Mouse (Mus musculus): ENCODE results near the gene Cyp1a1. TPM values are rescaled to one million over a fixed set of nuclear protein-coding genes. Genes with fewer than 3 reads are reported as not detected.

Gene Cyp1a1
- total and polyA plus RNA-seq, 3 experiments, result not detected

- no peak for TF ChIP-seq TAL1 (conservative IDR thresholded peaks at IDR 0.05; ENCODE audit: low read depth, low read length)
- Histone ChIP-seq H3K4me1 (ENCODE audit: insufficient read depth, low read depth, low read length) (no peaks in the 10 kb centered on the region; the same call in 1 of the 2 replicates), H3K27me3 (ENCODE audit: insufficient read depth, low read length) (no peaks in the 10 kb centered on the region), H3K9me3 (replicated peaks) (no peaks in the 10 kb centered on the region), H3K36me3 (replicated peaks) (peaks cover 92% of the 10 kb centered on the region), H3K4me3 (ENCODE audit: low read depth, low read length) (no peak overlapping the region)
- ATAC-seq (ENCODE audit: extremely low read depth, insufficient number of reproducible peaks, low FRiP score, poor library complexity, severe bottlenecking) (no peak), DNase-seq (ENCODE audit: low spot score) (no peak)
Observed at GRCm38 (mm10) chr9:57720736-57721135, 33.0 kb downstream of the Cyp1a1 start.

GRCm38 (mm10) chr9:57722371-57722770, 34.6 kb downstream of the Cyp1a1 start:
- Histone ChIP-seq H3K27me3 (ENCODE audit: insufficient read depth, low read length) (no peaks in the 10 kb centered on the region), H3K4me1 (ENCODE audit: insufficient read depth, low read depth, low read length) (no peaks in the 10 kb centered on the region; the same call in 1 of the 2 replicates), H3K36me3 (replicated peaks) (peaks cover 94% of the 10 kb centered on the region), H3K4me3 (ENCODE audit: low read depth, low read length) (no peak overlapping the region), H3K9me3 (replicated peaks) (no peaks in the 10 kb centered on the region)
- TF ChIP-seq GATA1 (IDR thresholded peaks at IDR 0.05; ENCODE audit: borderline replicate concordance, low read length), result no peak
- TF ChIP-seq CTCF (IDR thresholded peaks at IDR 0.05; ENCODE audit: low read depth, low read length), result no peak
- no peak for TF ChIP-seq POLR2AphosphoS5 (IDR thresholded peaks at IDR 0.05; ENCODE audit: insufficient replicate concordance, low read depth, low read length)
- no peak for TF ChIP-seq TAL1 (conservative IDR thresholded peaks at IDR 0.05; ENCODE audit: low read depth, low read length)
- no peak for TF ChIP-seq GATA2 (IDR thresholded peaks at IDR 0.05; ENCODE audit: borderline replicate concordance, low read depth, low read length)
- ATAC-seq (ENCODE audit: extremely low read depth, insufficient number of reproducible peaks, low FRiP score, poor library complexity, severe bottlenecking), result no peak
- no peak for DNase-seq (ENCODE audit: low spot score)

- ATAC-seq (ENCODE audit: extremely low read depth, insufficient number of reproducible peaks, low FRiP score, poor library complexity, severe bottlenecking), result no peak
- peaks cover 94% of the 10 kb centered on the region for H3K36me3 ChIP-seq (replicated peaks)
- no peaks in the 10 kb centered on the region for H3K4me1 ChIP-seq (ENCODE audit: insufficient read depth, low read depth, low read length)
- no peaks in the 10 kb centered on the region for H3K27me3 ChIP-seq (ENCODE audit: insufficient read depth, low read length)
- no peaks in the 10 kb centered on the region for H3K9me3 ChIP-seq (replicated peaks)
- H3K4me3 ChIP-seq (ENCODE audit: low read depth, low read length), result no peak overlapping the region
- TF ChIP-seq GATA1 (IDR thresholded peaks at IDR 0.05; ENCODE audit: borderline replicate concordance, low read length) (no peak), POLR2AphosphoS5 (IDR thresholded peaks at IDR 0.05; ENCODE audit: insufficient replicate concordance, low read depth, low read length) (no peak), CTCF (IDR thresholded peaks at IDR 0.05; ENCODE audit: low read depth, low read length) (no peak), TAL1 (conservative IDR thresholded peaks at IDR 0.05; ENCODE audit: low read depth, low read length) (no peak), GATA2 (IDR thresholded peaks at IDR 0.05; ENCODE audit: borderline replicate concordance, low read depth, low read length) (no peak)
- no peak for DNase-seq (ENCODE audit: low spot score)
Observed at GRCm38 (mm10) chr9:57723315-57723715, 35.6 kb downstream of the Cyp1a1 start.

GRCm38 (mm10) chr9:57723796-57724195, 36.1 kb downstream of the Cyp1a1 start:
- H3K36me3 ChIP-seq (replicated peaks), result peaks cover 91% of the 10 kb centered on the region
- no peaks in the 10 kb centered on the region for H3K9me3 ChIP-seq (replicated peaks)
- no peak overlapping the region for H3K4me3 ChIP-seq (ENCODE audit: low read depth, low read length)
- no peak for ATAC-seq (ENCODE audit: extremely low read depth, insufficient number of reproducible peaks, low FRiP score, poor library complexity, severe bottlenecking)
- TF ChIP-seq GATA1 (IDR thresholded peaks at IDR 0.05; ENCODE audit: borderline replicate concordance, low read length) (no peak), TAL1 (conservative IDR thresholded peaks at IDR 0.05; ENCODE audit: low read depth, low read length) (no peak), GATA2 (IDR thresholded peaks at IDR 0.05; ENCODE audit: borderline replicate concordance, low read depth, low read length) (no peak), CTCF (IDR thresholded peaks at IDR 0.05; ENCODE audit: low read depth, low read length) (no peak), POLR2AphosphoS5 (IDR thresholded peaks at IDR 0.05; ENCODE audit: insufficient replicate concordance, low read depth, low read length) (no peak)
- no peaks in the 10 kb centered on the region for H3K27me3 ChIP-seq (ENCODE audit: insufficient read depth, low read length)
- H3K4me1 ChIP-seq (ENCODE audit: insufficient read depth, low read depth, low read length), result no peaks in the 10 kb centered on the region
- DNase-seq (ENCODE audit: low spot score), result no peak

GRCm38 (mm10) chr9:57724701-57725100, 37.0 kb downstream of the Cyp1a1 start:
- no peak for ATAC-seq (ENCODE audit: extremely low read depth, insufficient number of reproducible peaks, low FRiP score, poor library complexity, severe bottlenecking)
- DNase-seq (ENCODE audit: low spot score), result no peak
- H3K27me3 ChIP-seq (ENCODE audit: insufficient read depth, low read length), result no peaks in the 10 kb centered on the region
- H3K36me3 ChIP-seq (replicated peaks), result peaks cover 91% of the 10 kb centered on the region
- H3K4me1 ChIP-seq (ENCODE audit: insufficient read depth, low read depth, low read length), result no peaks in the 10 kb centered on the region
- no peak overlapping the region for H3K4me3 ChIP-seq (ENCODE audit: low read depth, low read length)
- TF ChIP-seq TAL1 (conservative IDR thresholded peaks at IDR 0.05; ENCODE audit: low read depth, low read length) (no peak), CTCF (IDR thresholded peaks at IDR 0.05; ENCODE audit: low read depth, low read length) (no peak), GATA2 (IDR thresholded peaks at IDR 0.05; ENCODE audit: borderline replicate concordance, low read depth, low read length) (no peak), GATA1 (IDR thresholded peaks at IDR 0.05; ENCODE audit: borderline replicate concordance, low read length) (no peak), POLR2AphosphoS5 (IDR thresholded peaks at IDR 0.05; ENCODE audit: insufficient replicate concordance, low read depth, low read length) (no peak)
- H3K9me3 ChIP-seq (replicated peaks), result no peaks in the 10 kb centered on the region

- no peaks in the 10 kb centered on the region for H3K27me3 ChIP-seq (ENCODE audit: insufficient read depth, low read length)
- H3K9me3 ChIP-seq (replicated peaks), result no peaks in the 10 kb centered on the region
- H3K4me1 ChIP-seq (ENCODE audit: insufficient read depth, low read depth, low read length), result no peaks in the 10 kb centered on the region
- no peak for DNase-seq (ENCODE audit: low spot score)
- no peak overlapping the region for H3K4me3 ChIP-seq (ENCODE audit: low read depth, low read length)
- no peak for ATAC-seq (ENCODE audit: extremely low read depth, insufficient number of reproducible peaks, low FRiP score, poor library complexity, severe bottlenecking)
- peaks cover 85% of the 10 kb centered on the region for H3K36me3 ChIP-seq (replicated peaks)
- TF ChIP-seq POLR2AphosphoS5 (IDR thresholded peaks at IDR 0.05; ENCODE audit: insufficient replicate concordance, low read depth, low read length) (no peak), GATA2 (IDR thresholded peaks at IDR 0.05; ENCODE audit: borderline replicate concordance, low read depth, low read length) (no peak), CTCF (IDR thresholded peaks at IDR 0.05; ENCODE audit: low read depth, low read length) (no peak), TAL1 (conservative IDR thresholded peaks at IDR 0.05; ENCODE audit: low read depth, low read length) (no peak), GATA1 (IDR thresholded peaks at IDR 0.05; ENCODE audit: borderline replicate concordance, low read length) (no peak)
Observed at GRCm38 (mm10) chr9:57728312-57728711, 40.6 kb downstream of the Cyp1a1 start.

- no peak for TF ChIP-seq POLR2AphosphoS5 (IDR thresholded peaks at IDR 0.05; ENCODE audit: insufficient replicate concordance, low read depth, low read length)
- TF ChIP-seq GATA2 (IDR thresholded peaks at IDR 0.05; ENCODE audit: borderline replicate concordance, low read depth, low read length), result no peak
- TF ChIP-seq GATA1 (IDR thresholded peaks at IDR 0.05; ENCODE audit: borderline replicate concordance, low read length), result no peak
- no peak for TF ChIP-seq CTCF (IDR thresholded peaks at IDR 0.05; ENCODE audit: low read depth, low read length)
- no peak for TF ChIP-seq TAL1 (conservative IDR thresholded peaks at IDR 0.05; ENCODE audit: low read depth, low read length)
- no peak for ATAC-seq (ENCODE audit: extremely low read depth, insufficient number of reproducible peaks, low FRiP score, poor library complexity, severe bottlenecking)
- H3K4me3 ChIP-seq (ENCODE audit: low read depth, low read length), result no peak overlapping the region
- no peak for DNase-seq (ENCODE audit: low spot score)
- no peaks in the 10 kb centered on the region for H3K27me3 ChIP-seq (ENCODE audit: insufficient read depth, low read length)
- peaks cover 84% of the 10 kb centered on the region for H3K36me3 ChIP-seq (replicated peaks)
- H3K4me1 ChIP-seq (ENCODE audit: insufficient read depth, low read depth, low read length), result peaks cover 8% of the 10 kb centered on the region
- no peaks in the 10 kb centered on the region for H3K9me3 ChIP-seq (replicated peaks)
Observed at GRCm38 (mm10) chr9:57733606-57734005, 45.9 kb downstream of the Cyp1a1 start.
